ENCODE assay signal across 8 mouse cellular contexts in genomic region chr11:117934168-117934567, GRCm38 (mm10). TPM values are rescaled to one million over a fixed set of nuclear protein-coding genes. Genes with fewer than 3 reads are reported as not detected.
DNase-seq lines count a peak whose midpoint lies in the region; ATAC-seq and TF ChIP-seq lines count a peak whose summit lies in the region.

No protein-coding gene starts in this region.

- POLR2A ChIA-PET in Patski (lab: Charles Lee) = interaction anchor here (1.5 kb wide), 1 partner anchor 34 kb away, joined by 7 read pairs; no protein-coding TSS in a partner anchor

- peak; percentile 22 for ATAC-seq in Patski
- peak; percentile 22 for ATAC-seq in heart, embryonic 14.5 days (ENCODE audit: insufficient number of reproducible peaks, insufficient read depth, low FRiP score, low read depth)
- peak; percentile 64 for ATAC-seq in lung, embryonic 14.5 days (ENCODE audit: insufficient read depth)
- no peak for ATAC-seq in midbrain, embryonic 14.5 days (ENCODE audit: low FRiP score, low TSS enrichment)

- DNase-seq in 3T3-L1 (ENCODE audit: low read depth, low spot score) = peak; percentile 88
- DNase-seq in Patski (ENCODE audit: low read depth, low spot score) = no peak
- peak; percentile 65 for DNase-seq in lung, embryonic 14.5 days
- no peak for DNase-seq in left cerebral cortex, postnatal 25 days (ENCODE audit: low spot score in 2 of 2)
- DNase-seq in midbrain, embryonic 14.5 days = no peak
- no peak for DNase-seq in layer of hippocampus, postnatal 36 days
- no peak for DNase-seq in cerebellum, postnatal 25 days

- H3K36me3 ChIP-seq in heart, embryonic 14.5 days (ENCODE audit: control insufficient read depth, insufficient read depth, low read length) = no peaks in the 10 kb centered on the region
- H3K36me3 ChIP-seq in lung, embryonic 14.5 days (ENCODE audit: insufficient read depth) = no peaks in the 10 kb centered on the region
- H3K36me3 ChIP-seq in midbrain, embryonic 14.5 days (ENCODE audit: control insufficient read depth, insufficient read depth, low read length) = no peaks in the 10 kb centered on the region

- WGBS in heart, embryonic 14.5 days = 54% methylated on average over 2 of the region's 2 CpGs
- WGBS in lung, embryonic 14.5 days = 27% methylated on average over 2 of the region's 2 CpGs
- WGBS in midbrain, embryonic 14.5 days = 40% methylated on average over 2 of the region's 2 CpGs

- CTCF ChIA-PET in Patski (lab: Charles Lee) = interaction anchor here (0.8 to 1.2 kb wide), 3 partner anchors 17 to 24 kb away, joined by 3 to 4 read pairs (median 4); no protein-coding TSS in a partner anchor

- no peaks in the 10 kb centered on the region for H3K27me3 ChIP-seq in Patski
- peaks cover 28% of the 10 kb centered on the region for H3K27me3 ChIP-seq in heart, embryonic 14.5 days (ENCODE audit: control insufficient read depth, insufficient read depth, low read length)
- H3K27me3 ChIP-seq in lung, embryonic 14.5 days (ENCODE audit: insufficient read depth, low read length) = 0 out of 2 replicates have a peak, but pooled peaks cover 11% of the 10 kb centered on the region
- H3K27me3 ChIP-seq in midbrain, embryonic 14.5 days (ENCODE audit: control insufficient read depth, insufficient read depth, low read length) = peaks cover 12% of the 10 kb centered on the region

- no peaks in the 10 kb centered on the region for H3K9me3 ChIP-seq in heart, embryonic 14.5 days (ENCODE audit: control insufficient read depth, low read length)
- H3K9me3 ChIP-seq in lung, embryonic 14.5 days (ENCODE audit: low read depth, low read length) = no peaks in the 10 kb centered on the region
- no peaks in the 10 kb centered on the region for H3K9me3 ChIP-seq in midbrain, embryonic 14.5 days (ENCODE audit: control insufficient read depth, low read length)

- in situ Hi-C loops in Patski (cut with MboI; ENCODE audit: low pct_unique_long_range_greater_than_20kb) = no loop called here

- no peak overlapping the region for H3K4me2 ChIP-seq in heart, embryonic 14.5 days (ENCODE audit: low read length)
- H3K4me2 ChIP-seq in lung, embryonic 14.5 days = no peak overlapping the region
- H3K4me2 ChIP-seq in midbrain, embryonic 14.5 days (ENCODE audit: low read length) = no peak overlapping the region

- TF ChIP-seq CTCF in Patski (IDR thresholded peaks at IDR 0.05) = no peak
- no peak for TF ChIP-seq CTCF in lung, embryonic 14.5 days (IDR thresholded peaks at IDR 0.05; ENCODE audit: low read depth)

- H3K27ac ChIP-seq in heart, embryonic 14.5 days (replicated peaks in 1 of 2; ENCODE audit: control insufficient read depth in 1 of 2, insufficient read depth in 1 of 2, low read depth in 2 of 2, low read length in 2 of 2) = no peak overlapping the region
- H3K27ac ChIP-seq in lung, embryonic 14.5 days (ENCODE audit: low read depth) = peak overlapping the region; percentile 25; the same call in 1 of the 2 replicates
- H3K27ac ChIP-seq in midbrain, embryonic 14.5 days (replicated peaks; ENCODE audit: low read depth, low read length) = no peak overlapping the region

- peaks cover 40 to 55% of the 10 kb centered on the region in 2 experiments for H3K4me1 ChIP-seq in heart, embryonic 14.5 days (ENCODE audit: control insufficient read depth in 2 of 2, insufficient read depth in 2 of 2, low read length in 2 of 2)
- H3K4me1 ChIP-seq in lung, embryonic 14.5 days (ENCODE audit: insufficient read depth) = peaks cover 32% of the 10 kb centered on the region
- peaks cover 8% of the 10 kb centered on the region; the same call in 1 of the 2 replicates for H3K4me1 ChIP-seq in midbrain, embryonic 14.5 days (ENCODE audit: control insufficient read depth, insufficient read depth, low read length)

- intact Hi-C loops in left cerebral cortex, postnatal 25 days (cut with DNase I) = no loop called here

- no peak overlapping the region; the same call in 1 of the 2 replicates for H3K9ac ChIP-seq in heart, embryonic 14.5 days (ENCODE audit: low read length)
- no peak overlapping the region for H3K9ac ChIP-seq in lung, embryonic 14.5 days
- H3K9ac ChIP-seq in midbrain, embryonic 14.5 days (replicated peaks; ENCODE audit: low read length) = no peak overlapping the region

- no peak overlapping the region for H3K4me3 ChIP-seq in heart, embryonic 14.5 days (ENCODE audit: control insufficient read depth in 1 of 2, insufficient read depth in 1 of 2, low read depth in 1 of 2, low read length in 2 of 2)
- no peak overlapping the region for H3K4me3 ChIP-seq in lung, embryonic 14.5 days (ENCODE audit: low read depth, low read length)
- H3K4me3 ChIP-seq in midbrain, embryonic 14.5 days (replicated peaks; ENCODE audit: low read depth, low read length) = no peak overlapping the region

RNA-seq across cellular contexts. Expression of gene Socs3, which starts 35.7 kb away (rescaled TPM):
- 171 TPM for polyA plus RNA-seq in Patski (2021)
- 2.0 and 2.3 TPM in 2 replicates for polyA plus RNA-seq in heart, embryonic 14.5 days (2014; fragmentation: Nextera tagmentation; extraction: Ambion mirVana)
- 5.4 and 6.4 TPM in 2 replicates for polyA plus RNA-seq in lung, embryonic 14.5 days (2014; fragmentation: Nextera tagmentation; extraction: Ambion mirVana)
- total RNA-seq in left cerebral cortex, postnatal 25 days (2021) = 1 to 10 TPM; 3.8 to 4.3 TPM
- polyA plus RNA-seq in midbrain, embryonic 14.5 days (2014; fragmentation: Nextera tagmentation; extraction: Ambion mirVana) = 4.3 and 7.2 TPM in 2 replicates
- total RNA-seq in layer of hippocampus, postnatal 36 days (2021) = 1 to 10 TPM; 1.3 to 1.4 TPM

RNA-seq across cellular contexts. Expression of gene Pgs1, which starts 51.9 kb away (rescaled TPM):
- 120 TPM for polyA plus RNA-seq in Patski (2021)
- 23.1 TPM in 2 replicates for polyA plus RNA-seq in heart, embryonic 14.5 days (2014; fragmentation: Nextera tagmentation; extraction: Ambion mirVana)
- 35.8 and 40.8 TPM in 2 replicates for polyA plus RNA-seq in lung, embryonic 14.5 days (2014; fragmentation: Nextera tagmentation; extraction: Ambion mirVana)
- total RNA-seq in left cerebral cortex, postnatal 25 days (2021) = 10 to 100 TPM; 85.6 to 88.1 TPM
- polyA plus RNA-seq in midbrain, embryonic 14.5 days (2014; fragmentation: Nextera tagmentation; extraction: Ambion mirVana) = 47.9 and 51.4 TPM in 2 replicates
- total RNA-seq in layer of hippocampus, postnatal 36 days (2021) = 10 to 100 TPM; 75.1 to 79.4 TPM

Comparison
In these comparisons a context has a peak if more than half of its experiments do, and no peak if none do; other contexts are left out.
1. DNase-seq: peak in 3T3-L1 (single experiment) and lung, embryonic 14.5 days (single experiment); none in Patski (single experiment), left cerebral cortex, postnatal 25 days (0 of 2), midbrain, embryonic 14.5 days (single experiment), layer of hippocampus, postnatal 36 days (0 of 2) and cerebellum, postnatal 25 days (0 of 2).
2. RNA of gene Socs3, which starts 35.7 kb away (polyA plus RNA-seq): 171 TPM in Patski (single experiment); 5.4 to 6.4 TPM in lung, embryonic 14.5 days, 4.3 to 7.2 TPM in midbrain, embryonic 14.5 days and 2.0 to 2.3 TPM in heart, embryonic 14.5 days; every median in the first group is over 10 times any median in the second.